Mouse (Mus musculus) MEL (cell line): ENCODE data around the gene Sult2b1. TPM values are rescaled to one million over a fixed set of nuclear protein-coding genes. Genes with fewer than 3 reads are reported as not detected.

Experiments
- DNase-seq: peaks from one replicate; pipeline ENCODE4 v3.0.0; 2011; ENCODE audit warnings: low read depth, low spot score
- H3K27ac ChIP-seq: 2 replicates; pipeline ENCODE4 v1.5.1; 2012; ENCODE audit warnings: low read depth, mild to moderate bottlenecking, control low read depth, low read length, moderate library complexity; ENCODE audit not compliant: control insufficient read depth
- H3K27me3 ChIP-seq, 2 experiments: fragments of 150-350 bp in 1 of 2; sonication (generic) in 1 of 2; 2 replicates each; pipeline ENCODE4 v1.6.1; 2012; ENCODE audit warnings: low read length in 2 of 2, mild to moderate bottlenecking in 2 of 2, improper control_type of control experiment in 1 of 2, moderate library complexity in 1 of 2; ENCODE audit not compliant: insufficient read depth in 2 of 2, control insufficient read depth in 1 of 2
- H3K36me3 ChIP-seq, 2 experiments: 2 replicates each; pipeline ENCODE4 v1.6.1; 2012 to 2014; ENCODE audit warnings: low read length in 2 of 2, improper control_type of control experiment in 1 of 2, inconsistent platforms in 1 of 2, mild to moderate bottlenecking in 1 of 2; ENCODE audit not compliant: insufficient read depth in 2 of 2, control insufficient read depth in 1 of 2
- H3K4me1 ChIP-seq, 2 experiments: fragments of 150-350 bp in 1 of 2; sonication (generic) in 1 of 2; 2 replicates each; pipeline ENCODE4 v1.6.1; 2012; ENCODE audit warnings: low read length in 2 of 2, improper control_type of control experiment in 1 of 2, mild to moderate bottlenecking in 1 of 2; ENCODE audit not compliant: insufficient read depth in 2 of 2, control insufficient read depth in 1 of 2
- H3K4me3 ChIP-seq, 2 experiments: fragments of 150-350 bp in 1 of 2; sonication (generic) in 1 of 2; 2 replicates each; pipeline ENCODE4 v1.5.1; 2012; ENCODE audit warnings: low read depth in 2 of 2, low read length in 2 of 2, mild to moderate bottlenecking in 2 of 2, moderate library complexity in 2 of 2, control low read depth in 1 of 2, improper control_type of control experiment in 1 of 2; ENCODE audit not compliant: control insufficient read depth in 1 of 2, insufficient read depth in 1 of 2
- H3K79me2 ChIP-seq: 2 replicates; pipeline ENCODE4 v1.6.1; 2012; ENCODE audit warnings: mild to moderate bottlenecking, low read length, moderate library complexity; ENCODE audit not compliant: control insufficient read depth, poor library complexity, insufficient read depth
- H3K9ac ChIP-seq: 2 replicates; pipeline ENCODE4 v1.6.1; 2012; ENCODE audit warnings: low read depth, mild to moderate bottlenecking, control low read depth, low read length, moderate library complexity; ENCODE audit not compliant: control insufficient read depth, poor library complexity, severe bottlenecking
- H3K9me3 ChIP-seq: fragments of 150-350 bp; sonication (generic); replicated peaks from 2 replicates; pipeline ENCODE4 v1.6.1; 2012; ENCODE audit warnings: mild to moderate bottlenecking, low read length, improper control_type of control experiment, moderate library complexity; ENCODE audit not compliant: insufficient read depth
- CHD2 ChIP-seq: IDR thresholded peaks from 2 replicates; pipeline ENCODE4 v1.6.1; 2011; ENCODE audit warnings: low read length, improper control_type of control experiment
- CTCF ChIP-seq, 3 experiments: IDR thresholded peaks in 2 of 3; conservative IDR thresholded peaks in 1 of 3; 2 replicates each; pipeline ENCODE4 v1.5.1; 2011 to 2012; ENCODE audit warnings: low read length in 3 of 3, low read depth in 2 of 3, mild to moderate bottlenecking in 2 of 3, improper control_type of control experiment in 1 of 3, inconsistent platforms in 1 of 3, mixed read lengths in 1 of 3, moderate library complexity in 1 of 3; ENCODE audit not compliant: control insufficient read depth in 1 of 3, insufficient read depth in 1 of 3, poor library complexity in 1 of 3, severe bottlenecking in 1 of 3
- EP300 ChIP-seq, 2 experiments: IDR thresholded peaks; 2 replicates each; pipeline ENCODE4 v1.6.1; 2011; ENCODE audit warnings: improper control_type of control experiment in 2 of 2, low read length in 2 of 2, low read depth in 1 of 2, mild to moderate bottlenecking in 1 of 2
- ETS1 ChIP-seq: IDR thresholded peaks from 2 replicates; pipeline ENCODE4 v1.6.1; 2012; ENCODE audit warnings: low read depth, mild to moderate bottlenecking, inconsistent platforms, low read length, improper control_type of control experiment, moderate library complexity
- GABPA ChIP-seq: IDR thresholded peaks from 2 replicates; pipeline ENCODE4 v1.6.1; 2012; ENCODE audit warnings: low read depth, mild to moderate bottlenecking, inconsistent platforms, low read length, improper control_type of control experiment, moderate library complexity
- GATA1 ChIP-seq: IDR thresholded peaks from 2 replicates; pipeline ENCODE4 v1.6.1; 2011; ENCODE audit warnings: low read depth, low read length, improper control_type of control experiment
- HCFC1 ChIP-seq: IDR thresholded peaks from 2 replicates; pipeline ENCODE4 v1.6.1; 2012; ENCODE audit warnings: low read depth, mild to moderate bottlenecking, inconsistent platforms, low read length, improper control_type of control experiment, moderate library complexity
- JUND ChIP-seq: IDR thresholded peaks from 2 replicates; pipeline ENCODE4 v1.6.1; 2011; ENCODE audit warnings: low read depth, mild to moderate bottlenecking, improper control_type of control experiment, low read length
- MAFK ChIP-seq: IDR thresholded peaks from 2 replicates; pipeline ENCODE4 v1.6.1; 2011; ENCODE audit warnings: low read depth, mild to moderate bottlenecking, low read length, improper control_type of control experiment, borderline replicate concordance
- MEF2A ChIP-seq: IDR thresholded peaks from 2 replicates; pipeline ENCODE4 v1.6.1; 2014; ENCODE audit warnings: low read depth, mild to moderate bottlenecking, inconsistent platforms, low read length, improper control_type of control experiment; ENCODE audit not compliant: poor library complexity, insufficient replicate concordance, severe bottlenecking; ENCODE audit errors: extremely low read depth
- MXI1 ChIP-seq: IDR thresholded peaks from 2 replicates; pipeline ENCODE4 v1.6.1; 2011; ENCODE audit warnings: mild to moderate bottlenecking, low read depth, low read length, improper control_type of control experiment
- MYC ChIP-seq: IDR thresholded peaks from 2 replicates; pipeline ENCODE4 v1.6.1; 2011; ENCODE audit warnings: low read depth, mild to moderate bottlenecking, low read length, improper control_type of control experiment, moderate library complexity
- NELFE ChIP-seq: IDR thresholded peaks from 2 replicates; pipeline ENCODE4 v1.6.1; 2011; ENCODE audit warnings: low read depth, low read length, improper control_type of control experiment
- RAD21 ChIP-seq: IDR thresholded peaks from 2 replicates; pipeline ENCODE4 v1.6.1; 2011; ENCODE audit warnings: mild to moderate bottlenecking, low read depth, low read length, improper control_type of control experiment
- RCOR1 ChIP-seq: IDR thresholded peaks from 2 replicates; pipeline ENCODE4 v1.6.1; 2012; ENCODE audit warnings: low read depth, mild to moderate bottlenecking, inconsistent platforms, low read length, improper control_type of control experiment
- SIN3A ChIP-seq: IDR thresholded peaks from 2 replicates; pipeline ENCODE4 v1.6.1; 2012; ENCODE audit warnings: low read length, improper control_type of control experiment, inconsistent platforms
- SMC3 ChIP-seq: IDR thresholded peaks from 2 replicates; pipeline ENCODE4 v1.6.1; 2011; ENCODE audit warnings: low read depth, low read length, improper control_type of control experiment
- TAL1 ChIP-seq: IDR thresholded peaks from 2 replicates; pipeline ENCODE4 v1.6.1; 2012; ENCODE audit warnings: mild to moderate bottlenecking, inconsistent platforms, low read length, moderate library complexity, mixed read lengths
- TBP ChIP-seq: IDR thresholded peaks from 2 replicates; pipeline ENCODE4 v1.8.0; 2011; ENCODE audit warnings: low read depth, low read length, improper control_type of control experiment
- TCF12 ChIP-seq: IDR thresholded peaks from 2 replicates; pipeline ENCODE4 v1.6.1; 2014; ENCODE audit warnings: low read depth, mild to moderate bottlenecking, inconsistent platforms, low read length, improper control_type of control experiment, moderate library complexity
- USF1 ChIP-seq: IDR thresholded peaks from 2 replicates; pipeline ENCODE4 v1.6.1; 2014; ENCODE audit warnings: low read depth, mild to moderate bottlenecking, inconsistent platforms, low read length, improper control_type of control experiment, moderate library complexity
- USF2 ChIP-seq, 2 experiments: IDR thresholded peaks; 2 replicates each; pipeline ENCODE4 v1.6.1; 2011 to 2012; ENCODE audit warnings: improper control_type of control experiment in 2 of 2, low read length in 2 of 2, borderline replicate concordance in 1 of 2, inconsistent platforms in 1 of 2, low read depth in 1 of 2, mild to moderate bottlenecking in 1 of 2; ENCODE audit not compliant: insufficient read depth in 1 of 2
- ZC3H11A ChIP-seq: IDR thresholded peaks from 2 replicates; pipeline ENCODE4 v1.6.1; 2012; ENCODE audit warnings: low read depth, mild to moderate bottlenecking, inconsistent platforms, low read length, improper control_type of control experiment
- ZMIZ1 ChIP-seq: IDR thresholded peaks from 2 replicates; pipeline ENCODE4 v1.6.1; 2012; ENCODE audit warnings: low read depth, mild to moderate bottlenecking, inconsistent platforms, low read length, improper control_type of control experiment, moderate library complexity
- ZNF384 ChIP-seq: IDR thresholded peaks from 2 replicates; pipeline ENCODE4 v1.6.1; 2012; ENCODE audit warnings: low read depth, mild to moderate bottlenecking, inconsistent platforms, low read length, improper control_type of control experiment
- polyA plus RNA-seq, 2 experiments: library from polyadenylated mRNA; stranded (reverse) in 1 of 2; unstranded in 1 of 2; fragments of >175 nt in 1 of 2; fragments of >200 nt in 1 of 2; gene quantifications; 2 replicates each; pipeline versions ENCODE4 v1.2.1 to v1.2.4; 2012; ENCODE audit warnings: low replicate concordance in 2 of 2, low read depth in 1 of 2; ENCODE audit not compliant: insufficient read length in 2 of 2, insufficient read depth in 1 of 2, missing spikeins in 1 of 2
- total RNA-seq: library from RNA; depleted of rRNA; stranded (reverse); fragments of 300-350 nt; gene quantifications from 2 replicates; pipeline ENCODE4 v1.2.3, GENCODE M21; 2012

Sult2b1 gene
- total and polyA plus RNA-seq, 3 experiments = 0.08 to 0.47 TPM; not detected in 1

- TF ChIP-seq GATA1 (no peak), TAL1 (no peak), CTCF (IDR thresholded peaks at IDR 0.05 in 2 of 3, conservative IDR thresholded peaks at IDR 0.05 in 1 of 3; ENCODE audit: control insufficient read depth in 1 of 3, insufficient read depth in 1 of 3, low read depth in 2 of 3, low read length in 3 of 3, poor library complexity in 1 of 3, severe bottlenecking in 1 of 3) (peak; percentile 58 to 75 (median 61)), ZC3H11A (0 out of 2 replicates have a peak, but pooled peaks have one; percentile 7), RAD21 (peak; percentile 17), SMC3 (peak; percentile 50), JUND (no peak)
- Histone ChIP-seq H3K9ac (no peak overlapping the region), H3K4me1 (no peaks in the 10 kb centered on the region), H3K27ac (no peak overlapping the region), H3K79me2 (no peaks in the 10 kb centered on the region), H3K27me3 (no peaks in the 10 kb centered on the region), H3K36me3 (no peaks in the 10 kb centered on the region), H3K4me3 (no peak overlapping the region), H3K9me3 (no peaks in the 10 kb centered on the region)
- peak; percentile 63 for DNase-seq
Observed at GRCm38 (mm10) chr7:45730727-45731431, 53.6 kb downstream of the Sult2b1 start.

DNA sequence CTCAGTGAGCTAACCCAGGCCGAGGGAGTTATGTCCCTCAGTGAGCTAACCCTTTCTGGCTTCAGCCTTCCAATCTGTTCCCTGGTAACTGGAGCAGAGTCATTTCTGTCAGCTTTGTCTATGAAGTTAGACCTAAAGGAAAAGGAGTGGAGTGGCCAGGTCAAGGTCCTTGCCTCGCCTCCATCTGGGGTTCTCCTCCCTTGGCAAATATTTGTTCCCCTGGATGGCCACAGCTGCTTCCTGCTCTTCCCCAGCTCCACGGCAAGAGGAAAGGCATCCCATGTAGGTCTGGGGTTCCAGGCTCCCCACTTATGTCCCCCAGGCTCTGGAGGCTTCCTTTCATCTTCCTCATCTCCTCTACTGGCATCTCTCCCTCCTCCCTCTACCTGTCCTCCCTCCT is 56.8 kb downstream of the Sult2b1 start:
- Histone ChIP-seq H3K27ac (no peak overlapping the region), H3K27me3 (no peaks in the 10 kb centered on the region), H3K4me1 (no peaks in the 10 kb centered on the region), H3K9me3 (no peaks in the 10 kb centered on the region), H3K9ac (no peak overlapping the region), H3K36me3 (no peaks in the 10 kb centered on the region), H3K79me2 (no peaks in the 10 kb centered on the region), H3K4me3 (no peak overlapping the region)
- TF ChIP-seq HCFC1 (no peak), CHD2 (no peak), MEF2A (no peak)
- no peak for DNase-seq

GRCm38 (mm10) chr7:45726419-45726818 is 58.0 kb downstream of the Sult2b1 start:
- Histone ChIP-seq H3K4me1 (no peaks in the 10 kb centered on the region), H3K9me3 (no peaks in the 10 kb centered on the region), H3K27ac (no peak overlapping the region), H3K36me3 (no peaks in the 10 kb centered on the region)
- TF ChIP-seq RCOR1 (no peak), TAL1 (no peak), TBP (no peak), SIN3A (no peak), ZNF384 (no peak), JUND (no peak), USF1 (no peak), MYC (no peak), EP300 (IDR thresholded peaks at IDR 0.05; ENCODE audit: low read depth in 1 of 2, low read length in 2 of 2) (no peak), MXI1 (no peak), GABPA (no peak), USF2 (IDR thresholded peaks at IDR 0.05; ENCODE audit: borderline replicate concordance in 1 of 2, insufficient read depth in 1 of 2, low read depth in 1 of 2, low read length in 2 of 2) (no peak), MAFK (no peak), ZMIZ1 (no peak), ETS1 (no peak), NELFE (no peak), TCF12 (no peak), ZC3H11A (no peak)
- TF ChIP-seq, all 39 proteins: peak for 0
- Histone ChIP-seq H3K9ac (no peak overlapping the region), H3K4me3 (no peak overlapping the region), H3K79me2 (no peaks in the 10 kb centered on the region), H3K27me3 (no peaks in the 10 kb centered on the region)
- DNase-seq = no peak
